Comparison of ENCODE assay signal across 25 mouse cellular contexts in genomic region chr17:50504070-50504846, GRCm38 (mm10). TPM values are rescaled to one million over a fixed set of nuclear protein-coding genes. Genes with fewer than 3 reads are reported as not detected.
DNase-seq lines count a peak whose midpoint lies in the region; ATAC-seq and TF ChIP-seq lines count a peak whose summit lies in the region.
"Had no signal": no experiment of that assay in that cellular context is flagged by ENCODE, and none has a peak within 500 bp of the region (broad histone marks: within the 10 kb centered on the region; RNA-seq: fewer than 3 reads in every experiment).

No protein-coding gene starts in this region.

- TF ChIP-seq POLR2A in bone marrow macrophage, adult 2 months (IDR thresholded peaks at IDR 0.05; ENCODE audit: borderline replicate concordance, low read depth, low read length) = no peak

- peak; percentile 38; the same call in 1 of the 2 replicates for ATAC-seq in frontal cortex, adult (ENCODE audit: low TSS enrichment)
- peak; percentile 52 for ATAC-seq in monocyte, adult 5-6 weeks (replicated peaks; ENCODE audit: insufficient number of reproducible peaks, low FRiP score, low TSS enrichment, poor library complexity, severe bottlenecking)
- no peak for ATAC-seq in intestine, postnatal 0 days
- ATAC-seq: forebrain, postnatal 0 days; hindbrain, postnatal 0 days; intestine, embryonic 16.5 days had no signal

- H3K4me1 ChIP-seq in bone marrow macrophage, adult 2 months (ENCODE audit: control insufficient read depth, insufficient read depth, low read length) = peaks cover 26% of the 10 kb centered on the region
- no peaks in the 10 kb centered on the region for H3K4me1 ChIP-seq in intestine, postnatal 0 days (replicated peaks; ENCODE audit: control insufficient read depth, insufficient read depth, low read length)
- H3K4me1 ChIP-seq: embryonic facial prominence, embryonic 12.5 days had no signal

- H3K36me3 ChIP-seq in intestine, postnatal 0 days (ENCODE audit: control insufficient read depth, insufficient read depth) = no peaks in the 10 kb centered on the region
- H3K36me3 ChIP-seq: embryonic facial prominence, embryonic 12.5 days; G1E; hindbrain, embryonic 10.5 days; liver, embryonic 13.5 days; stomach, embryonic 15.5 days had no signal

- no peaks in the 10 kb centered on the region for H3K9me3 ChIP-seq in intestine, postnatal 0 days (ENCODE audit: control insufficient read depth)
- H3K9me3 ChIP-seq: embryonic facial prominence, embryonic 12.5 days; hindbrain, embryonic 10.5 days; liver, embryonic 13.5 days; stomach, embryonic 15.5 days had no signal

- H3K4me2 ChIP-seq in intestine, postnatal 0 days (replicated peaks; ENCODE audit: low read depth) = no peak overlapping the region
- H3K4me2 ChIP-seq: embryonic facial prominence, embryonic 12.5 days; heart, embryonic 11.5 days; liver, embryonic 13.5 days; stomach, embryonic 15.5 days had no signal

- H3K27me3 ChIP-seq in intestine, postnatal 0 days (replicated peaks; ENCODE audit: control insufficient read depth, insufficient read depth, low read length) = no peaks in the 10 kb centered on the region
- H3K27me3 ChIP-seq: stomach, embryonic 15.5 days had no signal

- H3K4me3 ChIP-seq in bone marrow macrophage, adult 2 months (ENCODE audit: insufficient read depth, low read length) = no peak overlapping the region
- H3K4me3 ChIP-seq in intestine, postnatal 0 days (ENCODE audit: low read depth, low read length) = no peak overlapping the region
- H3K4me3 ChIP-seq: embryonic facial prominence, embryonic 12.5 days; hindbrain, embryonic 10.5 days; liver, embryonic 13.5 days; stomach, embryonic 15.5 days had no signal

- 77% methylated on average over 6 of the region's 6 CpGs for WGBS in intestine, postnatal 0 days

- H3K9ac ChIP-seq in intestine, postnatal 0 days (ENCODE audit: low read depth, low read length) = no peak overlapping the region
- H3K9ac ChIP-seq: embryonic facial prominence, embryonic 12.5 days; forebrain, postnatal 0 days; liver, embryonic 13.5 days; stomach, embryonic 15.5 days had no signal

- H3K27ac ChIP-seq in bone marrow macrophage, adult 2 months (ENCODE audit: insufficient read depth, low read depth, low read length) = peak overlapping the region; percentile 81
- H3K27ac ChIP-seq in intestine, postnatal 0 days (ENCODE audit: low read depth, low read length) = no peak overlapping the region
- H3K27ac ChIP-seq: embryonic facial prominence, embryonic 12.5 days; hindbrain, embryonic 10.5 days; hindbrain, postnatal 0 days; liver, embryonic 13.5 days; stomach, embryonic 15.5 days had no signal

- TF ChIP-seq CTCF in bone marrow macrophage, adult 2 months (IDR thresholded peaks at IDR 0.05; ENCODE audit: low read depth, low read length) = no peak
- TF ChIP-seq CTCF in intestine, postnatal 0 days (IDR thresholded peaks at IDR 0.05; ENCODE audit: low read depth) = no peak

- DNase-seq in frontal cortex, adult 2 months (ENCODE audit: extremely low spot score in 1 of 2, low spot score in 1 of 2) = no peak
- peak; percentile 56 for DNase-seq in 416B (ENCODE audit: low read depth)
- DNase-seq in right cerebral cortex, adult 2 months (ENCODE audit: low spot score in 2 of 2) = no peak
- no peak for DNase-seq in urinary bladder, postnatal 36 days (ENCODE audit: low spot score in 2 of 2)
- DNase-seq: adrenal gland, postnatal 14 days; cerebellum, adult 9-11 months; forebrain, postnatal 0 days; kidney, postnatal 36 days; liver, embryonic 13.5 days; lung, adult 2 months; lung, postnatal 14 days; retina, postnatal 1 day; thymus, adult 18-20 months; thymus, postnatal 36 days had no signal

RNA-seq across cellular contexts. Expression of gene Plcl2, which starts 4.9 kb away (rescaled TPM):
- 26.0 and 26.4 TPM in 2 replicates for polyA plus RNA-seq in frontal cortex, adult 2 months (2012; rRNA removed)
- 29.9 and 30.9 TPM in 2 replicates for polyA plus RNA-seq in bone marrow macrophage, adult 2 months (2012; ENCODE audit: insufficient read depth, insufficient read length, missing spikeins)
- 49.4 to 60.9 TPM (median 59.0 TPM) in 3 replicates for total RNA-seq in monocyte, adult 5-6 weeks (2017)
- polyA plus RNA-seq in intestine, postnatal 0 days (2015; fragmentation: Nextera tagmentation; extraction: Ambion mirVana) = 4.3 and 4.8 TPM in 2 replicates
- polyA plus RNA-seq: G1E had no signal
